Mouse (Mus musculus) right cerebral cortex, postnatal 4 days (tissue): Measurements from ENCODE around the gene Vps50.
"Not testable (repeated sequence)": the region's sequence is repeated elsewhere in the genome, so short reads cannot be mapped to it uniquely, and the experiment has no call there.

Source experiments
- DNase-seq: peaks from one replicate; pipeline ENCODE4 v3.0.0-alpha.2; 2022

The Vps50 gene

DNA sequence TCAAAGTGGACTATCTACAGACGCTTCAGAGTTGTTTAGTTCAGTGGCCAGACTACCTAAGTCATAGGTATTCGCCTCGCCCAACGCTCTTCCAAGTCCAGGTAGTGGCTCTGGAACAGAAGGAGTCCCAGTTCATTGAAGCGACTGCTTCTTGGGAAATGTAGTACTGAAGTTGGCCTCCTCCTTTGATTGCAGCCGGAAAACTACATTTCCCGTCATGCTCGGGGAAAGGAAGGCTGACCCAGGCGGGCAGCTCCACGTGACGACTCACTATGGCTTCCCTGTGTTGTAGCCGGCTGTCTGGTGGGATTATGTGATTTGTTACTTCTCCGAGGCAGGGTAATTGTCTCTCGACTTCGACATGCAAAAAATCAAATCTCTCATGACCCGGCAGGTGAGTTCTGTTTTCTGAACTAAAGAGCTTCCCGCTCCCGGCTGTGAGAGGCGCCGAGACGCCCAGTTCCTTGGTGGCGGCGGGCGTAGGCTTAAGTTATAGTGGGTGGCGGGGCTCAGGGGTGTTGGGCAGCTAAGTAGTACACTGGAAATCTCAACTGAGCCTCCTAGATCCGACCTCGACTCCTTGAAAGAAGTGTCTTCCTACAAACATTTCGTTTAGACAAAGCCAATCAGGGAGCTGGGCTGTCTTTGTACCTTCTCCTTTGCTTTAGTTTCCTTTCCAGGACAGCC is at the start of gene Vps50, which contains the start of gene Hepacam2:
Vps50 (plus strand) TSS at position 221 of the 687 bp plus-strand sequence.
Hepacam2 (minus strand) TSS at position 137 of the 687 bp plus-strand sequence.
- DNase-seq: peak; percentile 80

GRCm38 (mm10) chr6:3454421-3454820 is 43.8 kb upstream of the Vps50 start:
- DNase-seq: no peak

- peak; percentile 11 for DNase-seq
These were observed 42.1 kb upstream of the Vps50 start for GRCm38 (mm10) chr6:3455944-3456536.

DNA sequence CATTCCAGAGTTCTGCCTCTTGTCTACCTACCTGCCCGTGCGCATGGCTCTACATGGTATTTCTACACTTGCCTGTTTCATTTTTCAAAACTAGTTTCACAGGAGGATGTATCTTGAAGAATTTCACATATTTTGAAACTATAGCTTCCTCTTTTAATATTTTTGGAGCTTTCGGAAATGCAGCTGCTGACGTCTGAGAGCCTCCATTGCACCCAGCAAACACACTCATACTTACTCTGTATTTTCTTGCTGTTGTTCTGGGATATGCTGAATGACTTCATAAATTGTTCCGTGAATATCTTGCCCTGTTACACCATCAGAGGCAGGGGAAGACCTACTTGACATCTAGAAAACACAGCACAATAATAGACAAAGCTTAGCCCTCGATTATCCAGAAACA is 35.2 kb upstream of the Vps50 start:
- DNase-seq: no peak

GRCm38 (mm10) chr6:3463594-3463993 is 34.6 kb upstream of the Vps50 start:
- DNase-seq: no peak

DNA sequence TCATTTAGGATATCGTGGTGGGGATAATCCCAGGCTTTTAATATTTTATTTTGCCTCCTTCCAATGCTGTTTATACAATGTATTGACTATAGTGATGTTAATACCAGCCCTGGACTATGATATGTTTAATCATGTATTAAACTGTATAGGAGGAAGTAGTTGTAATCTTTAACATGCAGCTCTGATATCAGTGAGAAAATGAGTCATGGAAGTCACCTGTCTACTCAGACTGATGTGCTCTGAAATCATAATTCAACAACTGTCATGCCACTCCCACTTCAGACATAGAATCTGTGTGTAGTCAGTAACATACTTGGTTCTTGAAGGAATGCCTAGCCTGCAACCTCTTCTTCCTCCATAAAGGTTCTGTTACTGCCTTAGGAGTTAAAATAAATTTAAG is 29.6 kb upstream of the Vps50 start:
- no peak for DNase-seq

GRCm38 (mm10) chr6:3470706-3471105 is 27.5 kb upstream of the Vps50 start:
- DNase-seq: no peak

DNA sequence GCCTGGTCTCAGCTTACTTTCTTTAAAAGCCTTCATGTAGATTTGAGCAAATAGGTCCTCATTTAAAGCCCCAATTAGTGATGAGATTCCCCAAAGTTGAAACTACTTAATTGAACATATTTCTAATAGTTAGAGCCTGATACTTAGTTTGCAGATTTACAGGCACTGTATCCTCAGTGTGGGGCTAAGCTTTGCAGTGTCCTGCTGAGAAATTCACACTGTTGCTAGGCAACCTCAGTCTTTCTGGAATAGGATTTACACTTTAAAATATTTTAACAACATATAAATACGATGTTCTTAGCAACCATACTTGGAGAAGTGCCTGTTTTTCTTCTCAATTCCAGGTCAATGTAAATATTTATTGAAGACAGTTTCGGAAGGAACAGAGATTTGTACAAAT is 21.9 kb upstream of the Vps50 start:
- no peak for DNase-seq

DNA sequence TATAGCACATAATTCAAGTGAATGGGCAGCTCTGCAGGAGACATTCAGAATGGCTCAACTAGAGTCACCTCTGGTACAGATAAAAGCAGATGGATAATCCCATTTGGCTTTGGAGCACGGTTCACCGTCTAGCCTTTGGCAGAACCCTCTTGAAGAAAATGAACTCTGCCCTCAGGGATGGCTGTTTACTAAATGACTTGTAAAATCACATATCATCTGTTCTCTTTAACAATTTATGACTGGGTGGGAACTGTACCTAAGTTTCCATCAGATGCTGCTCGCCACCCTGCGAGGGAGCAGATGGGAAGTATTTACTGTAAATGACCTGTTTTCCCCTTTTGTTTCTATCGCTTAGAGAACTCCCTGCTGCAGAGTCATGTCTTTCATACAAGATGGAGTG is 18.3 kb upstream of the Vps50 start:
- DNase-seq: no peak

GRCm38 (mm10) chr6:3481705-3482104 is 16.5 kb upstream of the Vps50 start:
- no peak for DNase-seq

DNA sequence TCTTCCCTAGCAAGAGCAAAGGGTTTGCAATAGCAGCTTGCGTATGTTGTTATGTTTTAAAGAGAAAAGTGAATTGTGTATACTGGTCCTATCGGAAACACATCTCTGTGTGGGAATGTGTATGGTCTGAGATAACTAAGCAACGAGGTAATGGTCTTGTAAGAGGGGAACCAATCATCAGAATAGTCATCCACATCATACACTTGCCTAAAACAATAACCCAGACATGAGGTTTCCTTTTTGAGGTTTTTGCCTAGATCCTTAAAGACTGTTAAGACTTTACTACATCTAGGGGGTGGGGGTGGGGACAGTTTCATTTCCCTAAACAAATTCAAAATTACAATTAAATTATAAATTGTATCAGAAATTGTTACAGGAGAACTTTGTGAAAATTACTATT is 13.0 kb upstream of the Vps50 start:
- DNase-seq: no peak

DNA sequence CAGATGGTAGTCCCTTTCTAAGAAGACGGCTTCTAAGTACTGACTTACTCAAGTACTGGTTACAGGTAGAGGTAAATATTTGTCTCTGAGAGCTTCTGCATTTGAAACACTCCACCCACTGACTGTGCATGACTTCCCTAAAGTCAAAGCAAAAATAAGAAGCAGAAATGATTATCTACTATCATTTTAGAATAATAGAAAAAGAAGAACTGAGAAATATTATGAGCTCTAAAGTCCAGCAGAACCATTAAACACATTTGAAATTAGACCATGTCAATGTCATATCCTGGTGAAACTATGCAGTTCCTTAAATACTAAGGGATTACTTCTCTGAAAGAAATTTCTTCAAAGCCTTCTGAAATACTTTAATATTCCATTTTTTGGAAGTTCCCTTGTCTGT is 10.8 kb upstream of the Vps50 start:
- DNase-seq: no peak

GRCm38 (mm10) chr6:3494285-3494684 is 3.9 kb upstream of the Vps50 start:
- no peak for DNase-seq

- DNase-seq: no peak
These were observed 2.0 kb upstream of the Vps50 start for GRCm38 (mm10) chr6:3496210-3496609.

- no peak for DNase-seq
These were observed 2.1 kb downstream of the Vps50 start for GRCm38 (mm10) chr6:3500286-3500685.

DNA sequence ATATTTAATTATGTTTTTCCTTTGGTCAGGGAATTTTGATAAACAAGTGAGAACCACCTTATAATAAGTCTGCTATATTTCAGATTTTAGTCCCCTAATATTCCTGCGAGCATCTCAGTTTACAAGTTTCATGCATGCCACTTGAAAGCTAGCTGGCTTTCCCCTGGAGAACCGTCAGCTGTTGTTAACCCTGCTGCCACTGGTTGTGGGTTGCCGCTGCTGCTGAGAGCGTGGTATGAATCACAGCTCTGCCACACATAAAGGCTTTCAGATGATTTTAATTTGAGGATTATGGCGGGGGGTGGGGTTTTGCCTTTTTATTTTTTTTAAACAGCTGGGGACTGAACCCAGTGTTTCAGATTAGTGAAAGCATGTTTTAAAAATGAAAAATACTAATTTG is 7.1 kb downstream of the Vps50 start:
- no peak for DNase-seq

- DNase-seq: no peak
These were observed 8.9 kb downstream of the Vps50 start for GRCm38 (mm10) chr6:3507078-3507477.

- not testable (repeated sequence) for DNase-seq
These were observed 10.0 kb downstream of the Vps50 start for GRCm38 (mm10) chr6:3508151-3508550.

DNA sequence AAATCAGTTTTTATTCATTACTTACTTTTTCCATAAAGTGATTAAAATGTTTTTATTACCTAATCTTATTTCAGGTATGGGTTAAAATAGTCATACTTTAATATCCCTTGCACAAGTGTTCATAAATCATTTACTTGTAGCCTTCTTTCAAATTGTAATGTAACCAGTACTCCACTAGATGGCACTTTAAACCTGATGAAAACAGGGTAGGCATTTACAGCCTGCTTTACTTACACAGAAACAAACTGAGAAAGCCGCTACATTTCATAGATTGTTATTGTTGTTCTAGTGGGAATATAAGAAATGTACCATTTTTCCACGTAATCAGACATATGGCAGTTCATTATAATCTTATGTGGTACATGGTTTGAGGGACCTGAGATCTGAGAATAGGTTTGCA is 11.6 kb downstream of the Vps50 start:
- DNase-seq: no peak

- no peak for DNase-seq
These were observed 12.9 kb downstream of the Vps50 start for GRCm38 (mm10) chr6:3511116-3511515.

- peak; percentile 12 for DNase-seq
These were observed 13.4 kb downstream of the Vps50 start for GRCm38 (mm10) chr6:3511612-3512011.

DNA sequence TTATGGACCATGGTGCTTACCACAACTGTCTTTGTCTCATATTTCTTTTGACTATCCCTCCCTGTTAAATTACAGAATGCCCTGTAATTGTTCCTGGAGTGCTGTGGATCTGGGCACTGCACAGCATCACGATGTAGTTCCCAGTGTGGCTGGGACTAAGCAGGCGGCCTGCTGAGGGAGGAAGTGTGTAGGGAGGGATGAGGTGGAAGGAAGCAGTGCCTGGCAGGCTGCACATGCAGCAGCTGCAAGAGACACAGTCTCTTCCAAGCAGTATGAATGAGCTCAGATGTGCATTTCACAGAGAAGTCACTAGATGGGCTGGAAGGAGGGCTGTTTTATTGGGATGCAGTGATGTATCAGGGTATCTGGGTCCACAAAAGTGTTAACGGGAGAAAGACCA is 14.4 kb downstream of the Vps50 start:
- DNase-seq: peak; percentile 16

- DNase-seq: no peak
These were observed 30.0 kb downstream of the Vps50 start for GRCm38 (mm10) chr6:3528198-3528597.

GRCm38 (mm10) chr6:3531445-3531844 is 33.3 kb downstream of the Vps50 start:
- DNase-seq: no peak

DNA sequence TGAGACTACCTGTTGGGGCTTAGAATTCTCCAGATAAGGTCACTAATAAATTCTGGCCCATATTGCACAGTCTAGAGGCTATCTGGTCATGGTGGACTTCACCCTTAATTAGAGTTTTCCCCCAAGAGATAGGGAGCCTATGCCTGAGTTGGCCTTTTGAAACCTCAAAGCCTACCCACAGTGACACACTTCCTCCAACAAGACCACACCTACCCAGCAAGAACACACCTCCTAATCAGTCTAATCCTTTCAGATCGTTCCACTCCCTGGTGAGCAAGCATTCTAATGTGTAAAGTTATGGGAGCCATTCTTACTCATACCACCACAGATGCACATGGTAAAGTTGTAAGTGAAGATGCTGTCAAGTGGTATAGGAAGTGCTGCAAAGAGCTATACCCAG is 37.9 kb downstream of the Vps50 start:
- no peak for DNase-seq
